16 mouse cellular contexts compared by ENCODE assay signal in the genomic region with DNA sequence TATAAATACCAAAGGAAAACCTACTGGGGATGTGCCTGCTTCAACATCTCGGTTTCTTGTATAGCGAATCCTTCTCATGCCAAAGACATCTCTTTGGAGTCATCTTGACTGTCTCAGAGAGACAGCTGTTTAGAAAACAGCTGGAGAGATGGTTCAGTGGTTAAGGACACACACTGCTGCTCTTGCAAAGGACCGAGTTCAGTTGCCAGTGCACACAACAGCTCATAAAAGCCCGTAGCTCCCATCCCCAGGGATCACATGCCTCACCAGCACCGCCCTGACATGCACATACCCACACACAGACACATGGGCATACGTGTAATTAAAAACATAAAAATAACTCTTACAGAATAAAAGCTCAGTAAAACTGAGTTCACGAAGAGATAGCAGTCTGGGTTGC. TPM values are rescaled to one million over a fixed set of nuclear protein-coding genes. Genes with fewer than 3 reads are reported as not detected.
A peak's percentile ranks its signal among the peaks of the same experiment; 100 is the strongest.
DNase-seq lines count a peak whose midpoint lies in the region; ATAC-seq lines count a peak whose summit lies in the region.
"Had no signal": no experiment of that assay in that cellular context is flagged by ENCODE, and none has a peak within 500 bp of the region (broad histone marks: within the 10 kb centered on the region; RNA-seq: fewer than 3 reads in every experiment).

No protein-coding gene starts in this region.

- H3K27ac ChIP-seq in hindbrain, embryonic 12.5 days: 0 out of 2 replicates have a peak overlapping the region, but pooled peaks have one; percentile 18
- H3K27ac ChIP-seq in hindbrain, embryonic 16.5 days (ENCODE audit: low read depth, low read length): no peak overlapping the region
- H3K27ac ChIP-seq in lung, embryonic 16.5 days (ENCODE audit: low read length): 0 out of 2 replicates have a peak overlapping the region, but pooled peaks have one; percentile 1
- H3K27ac ChIP-seq in embryonic facial prominence, embryonic 10.5 days (replicated peaks): peak overlapping the region; percentile 70
- H3K27ac ChIP-seq: limb, embryonic 15.5 days had no signal

- 84% methylated on average over 7 of the region's 7 CpGs for WGBS in hindbrain, embryonic 12.5 days
- WGBS in hindbrain, embryonic 16.5 days: 73% methylated on average over 7 of the region's 7 CpGs
- 73% methylated on average over 7 of the region's 7 CpGs for WGBS in lung, embryonic 16.5 days
- WGBS in embryonic facial prominence, embryonic 10.5 days: 88% methylated on average over 7 of the region's 7 CpGs

- DNase-seq in lung, postnatal 36 days: no peak
- DNase-seq in embryonic facial prominence, embryonic 10.5 days (ENCODE audit: low spot score): no peak
- DNase-seq in splenic B cell, adult 2 months (ENCODE audit: low read depth, low spot score): peak; percentile 28
- DNase-seq in left cerebral cortex, adult 11 months (ENCODE audit: low spot score): no peak
- DNase-seq: cerebellum, adult 18-20 months; forebrain, postnatal 0 days; gastrocnemius, postnatal 10 days; lung, adult 2 months; spleen, adult 18-20 months; thymus, postnatal 4 days had no signal

- H3K36me3 ChIP-seq in hindbrain, embryonic 12.5 days: no peaks in the 10 kb centered on the region
- H3K36me3 ChIP-seq in hindbrain, embryonic 16.5 days (ENCODE audit: control insufficient read depth, insufficient read depth, low read length): no peaks in the 10 kb centered on the region
- no peaks in the 10 kb centered on the region for H3K36me3 ChIP-seq in lung, embryonic 16.5 days (ENCODE audit: control insufficient read depth, insufficient read depth, low read length)
- H3K36me3 ChIP-seq in embryonic facial prominence, embryonic 10.5 days (replicated peaks): no peaks in the 10 kb centered on the region
- no peaks in the 10 kb centered on the region for H3K36me3 ChIP-seq in splenic B cell, adult 2 months (ENCODE audit: control insufficient read depth, insufficient read depth, low read length, poor library complexity, severe bottlenecking)
- H3K36me3 ChIP-seq: G1E; limb, embryonic 15.5 days had no signal

- no peaks in the 10 kb centered on the region for H3K9me3 ChIP-seq in hindbrain, embryonic 12.5 days (replicated peaks)
- no peaks in the 10 kb centered on the region for H3K9me3 ChIP-seq in hindbrain, embryonic 16.5 days (ENCODE audit: control insufficient read depth, low read length)
- no peaks in the 10 kb centered on the region for H3K9me3 ChIP-seq in lung, embryonic 16.5 days (ENCODE audit: control insufficient read depth, low read length)
- no peaks in the 10 kb centered on the region for H3K9me3 ChIP-seq in embryonic facial prominence, embryonic 10.5 days
- H3K9me3 ChIP-seq: limb, embryonic 15.5 days; megakaryocyte, embryonic 14.5 days had no signal

- H3K4me3 ChIP-seq in hindbrain, embryonic 12.5 days: no peak overlapping the region
- H3K4me3 ChIP-seq in hindbrain, embryonic 16.5 days (ENCODE audit: low read length): no peak overlapping the region
- no peak overlapping the region for H3K4me3 ChIP-seq in lung, embryonic 16.5 days (ENCODE audit: low read length)
- no peak overlapping the region for H3K4me3 ChIP-seq in embryonic facial prominence, embryonic 10.5 days
- H3K4me3 ChIP-seq: limb, embryonic 15.5 days; megakaryocyte, embryonic 14.5 days had no signal

- H3K9ac ChIP-seq in hindbrain, embryonic 12.5 days: no peak overlapping the region
- no peak overlapping the region for H3K9ac ChIP-seq in hindbrain, embryonic 16.5 days (ENCODE audit: low read depth, low read length)
- no peak overlapping the region for H3K9ac ChIP-seq in lung, embryonic 16.5 days (ENCODE audit: low read length)
- H3K9ac ChIP-seq: forebrain, postnatal 0 days; limb, embryonic 15.5 days had no signal

- no peak overlapping the region for H3K4me2 ChIP-seq in hindbrain, embryonic 12.5 days (replicated peaks)
- H3K4me2 ChIP-seq in hindbrain, embryonic 16.5 days (ENCODE audit: low read length): no peak overlapping the region
- no peak overlapping the region for H3K4me2 ChIP-seq in lung, embryonic 16.5 days (ENCODE audit: low read depth, low read length)
- H3K4me2 ChIP-seq: limb, embryonic 15.5 days had no signal

- H3K4me1 ChIP-seq in hindbrain, embryonic 12.5 days: peaks cover 18% of the 10 kb centered on the region
- no peaks in the 10 kb centered on the region; the same call in none of the 2 replicates for H3K4me1 ChIP-seq in hindbrain, embryonic 16.5 days (ENCODE audit: control insufficient read depth, insufficient read depth, low read depth, low read length)
- 0 out of 2 replicates have a peak, but pooled peaks cover 2% of the 10 kb centered on the region for H3K4me1 ChIP-seq in lung, embryonic 16.5 days (replicated peaks; ENCODE audit: control insufficient read depth, insufficient read depth, low read length)
- peaks cover 34% of the 10 kb centered on the region for H3K4me1 ChIP-seq in embryonic facial prominence, embryonic 10.5 days
- H3K4me1 ChIP-seq: megakaryocyte, embryonic 14.5 days had no signal

- no peaks in the 10 kb centered on the region for H3K27me3 ChIP-seq in hindbrain, embryonic 12.5 days
- no peaks in the 10 kb centered on the region for H3K27me3 ChIP-seq in hindbrain, embryonic 16.5 days (replicated peaks; ENCODE audit: control insufficient read depth, insufficient read depth, low read length)
- H3K27me3 ChIP-seq in lung, embryonic 16.5 days (ENCODE audit: control insufficient read depth, insufficient read depth, low read depth, low read length): no peaks in the 10 kb centered on the region; the same call in 1 of the 2 replicates
- no peaks in the 10 kb centered on the region for H3K27me3 ChIP-seq in embryonic facial prominence, embryonic 10.5 days (replicated peaks; ENCODE audit: low read depth, poor library complexity, severe bottlenecking)
- no peaks in the 10 kb centered on the region for H3K27me3 ChIP-seq in splenic B cell, adult 2 months (ENCODE audit: control insufficient read depth, insufficient read depth, low read length, poor library complexity, severe bottlenecking)
- H3K27me3 ChIP-seq: limb, embryonic 15.5 days had no signal

- no peak for ATAC-seq in hindbrain, embryonic 12.5 days (ENCODE audit: low FRiP score)
- ATAC-seq in hindbrain, embryonic 16.5 days: no peak
- ATAC-seq in lung, embryonic 16.5 days (ENCODE audit: low read depth): no peak
- ATAC-seq: forebrain, postnatal 0 days had no signal

RNA-seq across cellular contexts. Expression of a gene that starts 10.0 kb away (rescaled TPM):
- 0.84 and 1.3 TPM in 2 replicates for polyA plus RNA-seq in hindbrain, embryonic 12.5 days (2016; fragmentation: Nextera tagmentation; extraction: Ambion mirVana)
- 0.98 and 1.3 TPM in 2 replicates for polyA plus RNA-seq in hindbrain, embryonic 16.5 days (2015; fragmentation: Nextera tagmentation; extraction: Ambion mirVana)
- 2.1 and 2.9 TPM in 2 replicates for polyA plus RNA-seq in lung, embryonic 16.5 days (2015; fragmentation: Nextera tagmentation; extraction: Ambion mirVana)
- 0.20 TPM in 1 of 2 replicates, not detected in the other for polyA plus RNA-seq in embryonic facial prominence, embryonic 10.5 days (2016; fragmentation: Nextera tagmentation; extraction: Ambion mirVana)
- polyA plus RNA-seq: G1E had no signal

RNA-seq across cellular contexts. Expression of a gene that starts 40.6 kb away (rescaled TPM):
- 26.9 and 27.6 TPM in 2 replicates for polyA plus RNA-seq in hindbrain, embryonic 12.5 days (2016; fragmentation: Nextera tagmentation; extraction: Ambion mirVana)
- polyA plus RNA-seq in hindbrain, embryonic 16.5 days (2015; fragmentation: Nextera tagmentation; extraction: Ambion mirVana): 10.8 and 11.5 TPM in 2 replicates
- 27.4 and 27.6 TPM in 2 replicates for polyA plus RNA-seq in lung, embryonic 16.5 days (2015; fragmentation: Nextera tagmentation; extraction: Ambion mirVana)
- polyA plus RNA-seq in embryonic facial prominence, embryonic 10.5 days (2016; fragmentation: Nextera tagmentation; extraction: Ambion mirVana): 20.0 and 22.4 TPM in 2 replicates
- polyA plus RNA-seq: G1E had no signal
